Mouse (Mus musculus) heart, postnatal 14 days (tissue): ENCODE data around the gene Cyp2c23. TPM values are rescaled to one million over a fixed set of nuclear protein-coding genes. Genes with fewer than 3 reads are reported as not detected.

ENCODE experiments used
- DNase-seq, 2 experiments: peaks; one replicate each; pipeline ENCODE4 v3.0.0; 2021 to 2022
- intact Hi-C: fragments of 180-260 bp; cut with DNase I; formaldehyde crosslinking; loops from one replicate; pipeline ENCODE4 v1.15.1; 2025
- total RNA-seq, 2 experiments: library from RNA; stranded (reverse); gene quantifications; 2 replicates each; pipeline ENCODE4 v1.2.3; 2021

Cyp2c23 gene
- total RNA-seq, 2 experiments from 2014 or later = 0.15 TPM; not detected in 1

GRCm38 (mm10) chr19:43976661-43977060 lies 52.3 kb downstream of the Cyp2c23 start:
- intact Hi-C loops = no loop called here
- peak in 1 of 2 experiments; percentile 7 for DNase-seq

DNA sequence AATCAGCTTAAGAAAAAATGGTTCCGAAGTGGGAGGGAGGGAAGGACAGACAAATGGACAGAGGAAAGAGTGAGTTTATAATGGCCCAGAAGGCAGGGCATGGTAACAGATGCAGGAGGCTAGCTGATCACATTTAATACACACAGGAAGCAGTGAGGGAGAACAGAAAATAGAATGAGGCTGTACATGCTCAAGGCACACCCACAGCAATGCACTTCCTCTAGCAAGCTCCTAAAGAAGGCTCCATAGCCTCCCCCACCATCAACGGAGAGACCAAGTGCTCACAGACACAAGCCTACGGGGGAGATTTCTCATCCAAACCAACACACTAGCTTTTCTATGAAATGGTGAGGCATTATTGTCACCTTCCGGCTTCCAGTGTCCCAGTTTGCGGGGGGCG lies 54.8 kb downstream of the Cyp2c23 start:
- intact Hi-C loops = no loop called here
- DNase-seq = no peak

DNA sequence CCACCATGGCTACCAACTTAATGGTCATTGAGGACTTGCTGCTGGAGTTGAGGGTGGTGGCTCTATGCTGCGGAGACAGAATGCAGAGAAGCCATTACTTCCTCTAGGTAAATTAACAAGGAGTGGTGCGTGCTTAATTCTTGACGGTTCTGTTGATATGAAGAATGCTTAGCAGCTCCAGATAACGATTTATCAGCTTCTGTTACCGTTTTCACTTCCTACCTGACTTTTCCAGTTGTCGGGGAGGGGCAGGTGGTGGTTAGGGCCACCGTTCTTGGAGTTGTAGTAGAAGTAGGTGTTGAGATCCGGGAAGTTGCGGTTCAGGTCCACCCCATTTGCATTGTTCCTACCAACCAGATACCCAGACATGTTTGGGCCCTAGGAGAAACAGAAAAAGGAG lies 55.3 kb downstream of the Cyp2c23 start:
- DNase-seq = no peak
- intact Hi-C loops = no loop called here

DNA sequence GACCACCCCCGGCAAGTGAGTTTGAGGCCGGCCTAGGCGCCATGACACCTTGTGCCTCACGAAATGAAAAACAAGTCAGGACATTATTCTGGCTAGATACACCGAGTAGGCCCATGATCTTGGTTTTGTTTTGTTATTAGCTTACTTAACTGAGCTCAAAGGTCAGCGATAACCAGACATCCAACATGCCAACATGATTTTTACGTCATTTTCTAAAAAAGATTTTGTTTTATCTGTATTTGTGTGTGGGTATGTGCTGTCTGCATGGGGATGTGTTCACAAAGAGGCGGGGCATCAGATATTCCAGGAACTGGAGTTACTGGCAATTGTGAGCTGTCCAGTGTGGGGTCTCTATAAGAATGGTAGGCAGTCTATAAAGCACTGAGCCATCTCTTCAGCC lies 56.9 kb downstream of the Cyp2c23 start:
- DNase-seq = no peak

GRCm38 (mm10) chr19:43968436-43969026 lies 60.5 kb downstream of the Cyp2c23 start:
- no peak for DNase-seq
- intact Hi-C loops = no loop called here

More for the DNA sequence above, 56.9 kb downstream of the Cyp2c23 start:
- intact Hi-C loops = no loop called here

GRCm38 (mm10) chr19:43966481-43966880 lies 62.5 kb downstream of the Cyp2c23 start:
- no peak for DNase-seq
- intact Hi-C loops = no loop called here

GRCm38 (mm10) chr19:43965496-43966085 lies 63.4 kb downstream of the Cyp2c23 start:
- DNase-seq = peak in 1 of 2 experiments; percentile 14
- intact Hi-C loops = no loop called here

- intact Hi-C loops = no loop called here
- DNase-seq = no peak
These were observed 66.2 kb downstream of the Cyp2c23 start for GRCm38 (mm10) chr19:43962795-43963194.

GRCm38 (mm10) chr19:43961185-43961584 lies 67.8 kb downstream of the Cyp2c23 start:
- intact Hi-C loops = no loop called here
- DNase-seq = no peak

DNA sequence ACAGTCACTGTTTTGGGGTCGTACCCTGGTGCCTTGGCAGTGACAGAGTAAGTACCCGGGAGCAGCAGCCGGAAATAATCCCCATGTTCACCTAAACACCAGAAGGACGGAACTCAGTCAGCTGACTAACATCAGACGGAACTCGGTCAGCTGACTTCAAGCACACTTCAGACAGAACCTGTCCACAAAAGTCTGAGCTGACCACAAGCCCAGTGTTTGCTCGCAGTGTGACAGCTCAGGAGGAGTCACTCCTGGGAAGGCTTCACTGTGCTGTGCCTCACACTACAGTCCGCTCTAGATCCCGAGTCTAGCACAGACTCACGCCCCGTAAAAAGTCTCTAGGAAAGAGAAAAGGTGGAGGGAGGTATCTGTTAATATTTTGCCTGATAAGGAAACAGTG lies 69.0 kb downstream of the Cyp2c23 start:
- no peak for DNase-seq
- intact Hi-C loops = no loop called here

GRCm38 (mm10) chr19:43959162-43959561 lies 69.8 kb downstream of the Cyp2c23 start:
- DNase-seq = peak; percentile 72 to 83
- intact Hi-C loops = loop anchor here (1.0 to 5.0 kb wide), 2 partner anchors 107 to 127 kb away; no protein-coding TSS in a partner anchor

DNA sequence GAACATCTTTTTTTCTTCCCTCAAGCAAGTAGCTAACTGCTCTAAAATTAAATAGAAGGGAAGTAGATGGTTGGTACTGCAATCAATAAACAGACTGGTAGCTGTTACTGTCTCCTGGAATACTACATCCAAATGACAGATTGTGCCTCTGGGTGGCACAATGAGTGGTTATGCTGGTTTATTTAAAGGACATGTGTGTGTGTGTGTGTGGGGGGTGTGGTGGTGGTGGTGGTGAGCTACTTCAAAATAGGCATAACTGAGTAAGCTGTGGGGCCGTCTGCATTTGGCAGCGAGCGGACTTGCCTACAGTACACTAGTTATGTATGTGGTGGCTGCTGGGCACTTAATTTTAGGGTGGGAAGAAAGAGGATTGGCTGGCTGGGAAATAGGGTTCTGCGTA lies 71.1 kb downstream of the Cyp2c23 start:
- intact Hi-C loops = loop anchor here (5.0 kb wide), 1 partner anchor 106 kb away; no protein-coding TSS in a partner anchor

DNA sequence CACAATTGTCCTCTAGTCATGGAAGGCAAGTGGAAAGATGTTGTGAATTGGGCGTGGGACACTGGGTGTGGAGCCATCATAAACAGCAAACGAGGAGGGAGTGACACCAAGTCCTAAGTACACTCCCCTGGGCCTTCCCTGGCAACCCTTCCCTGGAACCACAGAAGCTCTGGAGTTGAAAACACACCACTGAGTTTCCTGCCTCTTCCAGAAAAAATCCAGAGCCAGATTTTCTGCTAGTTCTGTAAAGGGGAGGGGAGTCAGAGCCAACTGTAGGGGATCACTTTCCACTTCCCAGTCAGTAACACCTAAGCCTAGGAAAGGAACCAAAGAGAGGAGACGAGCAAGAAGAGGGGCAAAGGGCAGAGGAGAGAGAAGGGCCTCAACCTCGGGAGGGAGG lies 71.6 kb downstream of the Cyp2c23 start:
- intact Hi-C loops = loop anchor here (5.0 kb wide), 1 partner anchor 105 kb away; no protein-coding TSS in a partner anchor
- peak; percentile 25 to 33 for DNase-seq

More for the DNA sequence above, 71.1 kb downstream of the Cyp2c23 start:
- DNase-seq = no peak

- intact Hi-C loops = loop anchor here (5.0 kb wide), 1 partner anchor 103 kb away; no protein-coding TSS in a partner anchor
- DNase-seq = no peak
These were observed 73.7 kb downstream of the Cyp2c23 start for GRCm38 (mm10) chr19:43955266-43955665.

Other genes starting within 250 kb of the Cyp2c23 start
- not detected for gene Abcc2, start 247.0 kb downstream of the Cyp2c23 start, total RNA-seq
- gene Dnmbp, start 89.0 kb downstream of the Cyp2c23 start, total RNA-seq = 1 to 10 TPM; 8.3 to 9.9 TPM
- gene Cpn1, start 42.7 kb downstream of the Cyp2c23 start, total RNA-seq = under 1 TPM in 1 of 2 experiments, not detected in 1; 0.12 TPM
- gene Erlin1, start 40.6 kb upstream of the Cyp2c23 start, total RNA-seq = 1 to 10 TPM; 6.0 to 7.3 TPM
- gene Chuk, start 78.3 kb upstream of the Cyp2c23 start, total RNA-seq = 10 to 100 TPM; 30.2 to 34.0 TPM
- gene Cwf19l1, start 106.7 kb upstream of the Cyp2c23 start, total RNA-seq = 10 to 100 TPM in 1 of 2 experiments, 1 to 10 TPM in 1; 9.0 to 11.6 TPM
- 10 to 100 TPM; 12.9 to 15.6 TPM for gene Bloc1s2, start 117.2 kb upstream of the Cyp2c23 start, total RNA-seq
- not detected for gene Pkd2l1, start 163.2 kb upstream of the Cyp2c23 start, total RNA-seq
- gene Scd3, start 174.1 kb upstream of the Cyp2c23 start, total RNA-seq = not detected